Mouse (Mus musculus) forebrain, embryonic 13.5 days (tissue): ENCODE measurements around the gene Gm20388. TPM values are rescaled to one million over a fixed set of nuclear protein-coding genes. Genes with fewer than 3 reads are reported as not detected.

Experiments used
- ATAC-seq: fragments of 200-750 bp; cut with Nextera tagmentation; 2 replicates; pipeline ENCODE4 v1.8.0; 2017
- H3K27ac ChIP-seq: fragments of 300-500 bp; sonication (generic); 2 replicates; pipeline ENCODE4 v1.5.1; 2015; ENCODE audit warnings: inconsistent platforms, mild to moderate bottlenecking, moderate library complexity
- H3K27me3 ChIP-seq: fragments of 300-500 bp; sonication (generic); 2 replicates; pipeline ENCODE4 v1.6.1; 2015; ENCODE audit warnings: mild to moderate bottlenecking, inconsistent platforms
- H3K36me3 ChIP-seq: fragments of 300-500 bp; sonication (generic); 2 replicates; pipeline ENCODE4 v1.6.1; 2015; ENCODE audit warnings: mild to moderate bottlenecking, inconsistent platforms; ENCODE audit not compliant: poor library complexity, severe bottlenecking
- H3K4me1 ChIP-seq: fragments of 300-500 bp; sonication (generic); 2 replicates; pipeline ENCODE4 v1.6.1; 2015; ENCODE audit warnings: inconsistent platforms
- H3K4me2 ChIP-seq: fragments of 300-500 bp; sonication (generic); 2 replicates; pipeline ENCODE4 v1.6.1; 2015; ENCODE audit warnings: inconsistent platforms, mild to moderate bottlenecking, moderate library complexity
- H3K4me3 ChIP-seq: fragments of 300-500 bp; sonication (generic); 2 replicates; pipeline ENCODE4 v1.5.1; 2015; ENCODE audit warnings: mild to moderate bottlenecking, inconsistent platforms
- H3K9ac ChIP-seq: fragments of 300-500 bp; sonication (generic); 2 replicates; pipeline ENCODE4 v1.6.1; 2015; ENCODE audit warnings: mild to moderate bottlenecking, inconsistent platforms
- H3K9me3 ChIP-seq: fragments of 300-500 bp; sonication (generic); replicated peaks from 2 replicates; pipeline ENCODE4 v1.6.1; 2016; ENCODE audit warnings: inconsistent platforms
- WGBS: fragments of 180-500 bp; shearing (Covaris S2); methylation state at CpG from one replicate; pipeline ENCODE4 v1.1.7; 2015; 5-methylcytosine and 5-hydroxymethylcytosine counted together
- polyA plus RNA-seq: library from polyadenylated mRNA; unstranded; fragments of >200 nt; fragmentation: Nextera tagmentation; extraction: Ambion mirVana; gene quantifications from 2 replicates; pipeline ENCODE4 v1.2.1, GENCODE M21; 2015

Gene Gm20388
- polyA plus RNA-seq, 1 experiment from 2014 or later: 5.6 TPM

- WGBS: under 1% methylated on average over 68 of the region's 68 CpGs
- ATAC-seq: peak; percentile 99
- Histone ChIP-seq H3K4me3 (peak within 1 kb of the TSS; percentile 91), H3K36me3 (no peaks in the 10 kb centered on the region), H3K27ac (peak within 1 kb of the TSS; percentile 62), H3K27me3 (0 out of 2 replicates have a peak, but pooled peaks cover 2% of the 10 kb centered on the region), H3K9ac (peak within 1 kb of the TSS; percentile 86), H3K4me1 (peaks cover 19% of the 10 kb centered on the region), H3K9me3 (no peaks in the 10 kb centered on the region), H3K4me2 (peak within 1 kb of the TSS; percentile 97)
Observed at GRCm38 (mm10) chr8:121829048-121829776, 1918.6 kb downstream of the Gm20388 start, which contains the start of gene Klhdc4. Gene Klhdc4 (minus strand): TSS chr8:121829569.

DNA sequence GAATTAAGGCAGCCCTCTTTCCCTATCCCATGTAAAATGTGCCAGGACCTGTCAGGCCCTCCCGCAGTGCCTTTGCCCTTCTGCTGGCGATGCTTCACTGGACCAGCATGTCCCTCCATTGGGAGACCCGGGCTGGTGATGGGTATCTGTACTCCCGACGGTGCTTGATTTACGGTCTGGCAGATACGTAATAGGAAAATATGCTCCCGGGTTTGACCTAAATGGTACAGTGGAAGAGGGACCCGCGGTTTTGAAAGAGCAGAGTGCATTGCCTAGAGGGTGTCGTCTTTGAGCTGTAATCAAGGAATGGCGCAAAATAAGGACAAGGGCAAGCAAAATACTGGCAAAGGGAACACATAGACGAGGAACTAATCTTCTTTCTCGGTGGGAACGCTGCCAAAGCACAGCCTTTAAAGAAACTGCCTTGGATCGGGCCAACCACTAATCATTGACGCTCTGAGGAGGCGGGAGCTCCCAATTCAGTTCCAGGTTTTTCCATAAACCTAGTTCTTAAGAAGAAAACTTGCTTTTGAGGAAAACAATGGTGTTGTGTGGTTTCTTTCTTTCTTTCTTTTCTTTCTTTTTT, 1919.2 kb downstream of the Gm20388 start:
- Histone ChIP-seq H3K27ac (peak overlapping the region; percentile 62), H3K4me2 (peak overlapping the region; percentile 97), H3K9ac (peak overlapping the region; percentile 86), H3K36me3 (no peaks in the 10 kb centered on the region), H3K4me3 (peak overlapping the region; percentile 91), H3K4me1 (peaks cover 19% of the 10 kb centered on the region), H3K27me3 (0 out of 2 replicates have a peak, but pooled peaks cover 2% of the 10 kb centered on the region), H3K9me3 (no peaks in the 10 kb centered on the region)
- WGBS: 19% methylated on average over 18 of the region's 18 CpGs
- ATAC-seq: no peak; the same call in 1 of the 2 replicates

- 0 out of 2 replicates have a peak, but pooled peaks cover 2% of the 10 kb centered on the region for H3K27me3 ChIP-seq
- no peak overlapping the region for H3K9ac ChIP-seq
- ATAC-seq: no peak
- H3K4me2 ChIP-seq: no peak overlapping the region
- no peaks in the 10 kb centered on the region for H3K9me3 ChIP-seq
- WGBS: 80% methylated on average over 2 of the region's 2 CpGs
- H3K4me1 ChIP-seq: peaks cover 19% of the 10 kb centered on the region
- no peaks in the 10 kb centered on the region for H3K36me3 ChIP-seq
- peak overlapping the region; percentile 14; the same call in 1 of the 2 replicates for H3K27ac ChIP-seq
- H3K4me3 ChIP-seq: no peak overlapping the region
Observed at GRCm38 (mm10) chr8:121832061-121832460, 1921.4 kb downstream of the Gm20388 start.

- Histone ChIP-seq H3K9ac (no peak overlapping the region), H3K36me3 (no peaks in the 10 kb centered on the region), H3K27ac (peak overlapping the region; percentile 14; the same call in 1 of the 2 replicates), H3K4me2 (no peak overlapping the region), H3K4me1 (peaks cover 19% of the 10 kb centered on the region), H3K27me3 (0 out of 2 replicates have a peak, but pooled peaks cover 2% of the 10 kb centered on the region), H3K4me3 (no peak overlapping the region), H3K9me3 (no peaks in the 10 kb centered on the region)
- ATAC-seq: 0 out of 2 replicates have a peak, but pooled peaks have one; percentile 37
- WGBS: 14% methylated on average over 6 of the region's 6 CpGs
Observed at GRCm38 (mm10) chr8:121832503-121832902, 1921.9 kb downstream of the Gm20388 start.

- H3K9ac ChIP-seq: no peak overlapping the region
- no peak overlapping the region for H3K27ac ChIP-seq
- H3K4me1 ChIP-seq: 0 out of 2 replicates have a peak, but pooled peaks cover 3% of the 10 kb centered on the region
- H3K4me2 ChIP-seq: peak overlapping the region; percentile 4; the same call in 1 of the 2 replicates
- 46% methylated on average over 8 of the region's 8 CpGs for WGBS
- no peaks in the 10 kb centered on the region for H3K9me3 ChIP-seq
- no peak overlapping the region for H3K4me3 ChIP-seq
- 0 out of 2 replicates have a peak, but pooled peaks have one; percentile 36 for ATAC-seq
- 0 out of 2 replicates have a peak, but pooled peaks cover 7% of the 10 kb centered on the region for H3K36me3 ChIP-seq
- H3K27me3 ChIP-seq: no peaks in the 10 kb centered on the region
Observed at GRCm38 (mm10) chr8:121841242-121841641, 1930.6 kb downstream of the Gm20388 start.

DNA sequence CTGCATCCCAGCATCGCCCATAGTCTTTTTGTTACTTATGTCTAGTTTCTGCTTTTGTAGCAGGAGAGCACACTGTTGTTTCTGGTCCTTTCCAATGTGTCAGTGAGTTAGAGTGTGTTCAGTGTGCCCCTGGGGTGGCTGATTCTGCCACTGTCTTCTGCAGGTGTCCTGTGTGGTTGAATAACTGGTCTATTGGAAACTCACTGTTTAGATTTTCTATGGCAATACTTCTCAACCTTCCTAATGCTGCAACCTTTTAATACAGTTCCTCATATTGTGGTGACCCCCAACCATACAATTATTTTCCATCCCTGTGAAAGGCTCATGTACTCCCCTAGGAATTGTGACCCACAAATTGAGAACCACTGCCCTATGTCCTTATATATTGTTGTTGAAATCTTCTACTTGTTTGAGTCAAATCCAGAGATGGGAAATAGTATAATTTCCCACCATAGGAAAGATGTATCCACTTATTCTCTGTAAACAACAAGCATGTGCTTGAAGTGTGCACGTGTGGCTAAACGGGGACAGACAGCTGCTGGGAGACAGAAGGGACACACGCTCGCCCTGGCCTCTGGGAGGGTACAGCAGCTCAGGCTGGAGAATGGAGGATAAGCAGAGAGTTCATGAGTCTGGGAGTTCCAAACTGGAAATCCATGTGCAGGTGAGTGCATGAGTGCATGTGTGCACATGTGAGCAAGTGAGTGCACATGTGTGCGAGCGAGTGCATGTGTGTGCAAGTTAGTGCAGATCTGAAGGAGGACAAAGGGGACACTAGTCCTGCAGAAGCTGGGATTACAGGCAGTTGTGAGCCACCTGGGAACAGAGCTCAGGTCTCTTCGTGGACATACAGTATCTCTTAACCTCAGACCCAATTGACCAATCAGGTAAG, 1931.7 kb downstream of the Gm20388 start:
- Histone ChIP-seq H3K4me3 (no peak overlapping the region), H3K27me3 (no peaks in the 10 kb centered on the region), H3K36me3 (0 out of 2 replicates have a peak, but pooled peaks cover 7% of the 10 kb centered on the region), H3K4me1 (0 out of 2 replicates have a peak, but pooled peaks cover 3% of the 10 kb centered on the region), H3K27ac (no peak overlapping the region), H3K9me3 (no peaks in the 10 kb centered on the region), H3K4me2 (no peak overlapping the region), H3K9ac (no peak overlapping the region)
- no peak for ATAC-seq
- WGBS: 86% methylated on average over 8 of the region's 8 CpGs

- Histone ChIP-seq H3K36me3 (0 out of 2 replicates have a peak, but pooled peaks cover 7% of the 10 kb centered on the region), H3K4me2 (no peak overlapping the region)
- 79% methylated on average over 3 of the region's 3 CpGs for WGBS
Observed at GRCm38 (mm10) chr8:121843184-121843733, 1932.6 kb downstream of the Gm20388 start.

GRCm38 (mm10) chr8:121844765-121845164, 1934.1 kb downstream of the Gm20388 start:
- 55% methylated on average over 6 of the region's 7 CpGs for WGBS
- Histone ChIP-seq H3K36me3 (0 out of 2 replicates have a peak, but pooled peaks cover 7% of the 10 kb centered on the region), H3K27ac (no peak overlapping the region), H3K4me2 (no peak overlapping the region), H3K9me3 (no peaks in the 10 kb centered on the region), H3K9ac (no peak overlapping the region), H3K27me3 (peaks cover 5% of the 10 kb centered on the region; the same call in 1 of the 2 replicates), H3K4me3 (no peak overlapping the region), H3K4me1 (0 out of 2 replicates have a peak, but pooled peaks cover 3% of the 10 kb centered on the region)
- ATAC-seq: no peak

More at GRCm38 (mm10) chr8:121843184-121843733, 1932.6 kb downstream of the Gm20388 start:
- Histone ChIP-seq H3K4me1 (0 out of 2 replicates have a peak, but pooled peaks cover 3% of the 10 kb centered on the region), H3K9me3 (no peaks in the 10 kb centered on the region), H3K27me3 (peaks cover 3% of the 10 kb centered on the region; the same call in 1 of the 2 replicates), H3K4me3 (no peak overlapping the region), H3K9ac (no peak overlapping the region), H3K27ac (no peak overlapping the region)
- ATAC-seq: no peak

DNA sequence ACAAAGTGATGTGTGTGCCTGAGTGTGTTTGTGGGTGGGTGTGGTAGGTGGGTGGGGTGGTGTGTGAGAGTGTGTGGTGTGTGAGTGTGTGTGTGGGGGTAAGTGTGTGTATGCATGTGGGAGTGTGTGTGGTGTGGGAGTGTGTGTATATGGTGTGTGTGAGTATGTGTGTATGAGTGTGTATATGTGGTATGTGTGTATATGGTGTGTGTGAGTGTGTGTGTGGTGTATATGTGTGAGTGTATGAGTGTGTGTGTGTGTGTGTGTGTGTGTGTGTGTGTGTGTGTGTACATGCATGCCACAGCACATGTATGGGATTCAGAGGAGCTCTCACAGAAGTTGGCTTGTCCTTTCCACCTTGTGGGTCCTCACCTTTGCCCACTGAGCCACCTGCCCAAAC, 1936.2 kb downstream of the Gm20388 start:
- Histone ChIP-seq H3K9me3 (no peaks in the 10 kb centered on the region), H3K9ac (no peak overlapping the region), H3K36me3 (0 out of 2 replicates have a peak, but pooled peaks cover 4% of the 10 kb centered on the region), H3K4me2 (no peak overlapping the region), H3K27me3 (peaks cover 5% of the 10 kb centered on the region; the same call in 1 of the 2 replicates), H3K27ac (no peak overlapping the region), H3K4me3 (no peak overlapping the region), H3K4me1 (peaks cover 16% of the 10 kb centered on the region)
- no peak for ATAC-seq

DNA sequence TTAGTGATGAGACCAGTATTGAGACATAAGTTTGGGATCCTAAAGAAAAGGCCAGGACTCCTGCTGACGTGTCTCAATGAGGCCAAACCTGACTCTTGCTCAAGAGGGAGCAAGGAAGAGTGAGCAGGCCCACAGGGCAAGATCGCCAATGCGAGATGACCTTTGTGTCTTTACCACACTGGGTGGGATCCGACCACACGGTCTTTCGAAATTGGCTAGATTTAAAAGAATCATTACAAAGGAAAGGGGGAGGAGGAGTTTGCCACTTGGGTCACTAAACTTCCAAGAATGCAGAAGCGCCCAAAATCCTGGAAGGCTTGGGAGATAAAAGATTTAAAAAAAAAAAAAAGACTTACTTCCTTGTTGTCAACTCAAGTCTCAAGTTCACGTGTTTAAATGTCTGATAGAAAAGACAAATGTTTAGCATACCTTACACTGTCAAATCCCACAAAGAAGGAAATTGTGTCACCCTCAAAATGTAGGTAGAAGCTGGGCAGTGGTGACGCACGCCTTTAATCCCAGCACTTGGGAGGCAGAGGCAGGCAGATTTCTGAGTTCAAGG, 1936.7 kb downstream of the Gm20388 start:
- no peak overlapping the region for H3K9ac ChIP-seq
- no peak overlapping the region for H3K4me3 ChIP-seq
- H3K4me1 ChIP-seq: peaks cover 19% of the 10 kb centered on the region
- no peak overlapping the region for H3K4me2 ChIP-seq
- H3K27me3 ChIP-seq: peaks cover 5% of the 10 kb centered on the region; the same call in 1 of the 2 replicates
- no peaks in the 10 kb centered on the region for H3K9me3 ChIP-seq
- H3K36me3 ChIP-seq: 0 out of 2 replicates have a peak, but pooled peaks cover 2% of the 10 kb centered on the region
- ATAC-seq: no peak
- WGBS: 72% methylated on average over 10 of the region's 10 CpGs
- H3K27ac ChIP-seq: no peak overlapping the region

DNA sequence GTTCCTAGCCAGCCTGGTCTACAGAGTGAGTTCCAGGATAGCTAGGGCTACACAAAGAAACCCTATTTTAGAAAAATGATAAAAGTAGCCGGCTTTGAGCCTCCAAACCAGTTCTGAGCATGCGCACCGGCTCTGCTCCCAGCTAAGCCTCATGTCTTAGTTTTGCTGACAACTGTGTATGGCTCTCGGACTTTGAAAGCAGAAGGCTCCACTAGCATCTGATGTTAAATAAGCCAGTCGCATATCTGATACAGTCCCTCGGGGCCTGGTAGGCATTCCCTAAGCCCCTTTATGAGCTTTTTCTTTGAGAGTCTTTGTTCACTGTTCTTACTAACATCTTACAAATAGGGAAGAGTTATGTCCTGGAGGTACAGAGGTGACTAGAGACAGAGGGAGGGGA, 1937.3 kb downstream of the Gm20388 start:
- no peak overlapping the region for H3K4me2 ChIP-seq
- no peaks in the 10 kb centered on the region for H3K36me3 ChIP-seq
- H3K27me3 ChIP-seq: peaks cover 5% of the 10 kb centered on the region; the same call in 1 of the 2 replicates
- no peak for ATAC-seq
- H3K4me1 ChIP-seq: peaks cover 19% of the 10 kb centered on the region
- no peaks in the 10 kb centered on the region for H3K9me3 ChIP-seq
- H3K9ac ChIP-seq: no peak overlapping the region
- no peak overlapping the region for H3K4me3 ChIP-seq
- WGBS: 71% methylated on average over 6 of the region's 6 CpGs
- H3K27ac ChIP-seq: no peak overlapping the region
